Mouse (Mus musculus): ENCODE measurements at regions not wholly inside any gene's neighbourhood (a gene's known extent, or its start where the extent isn't known, plus 50 kb on each side); places are given as distances from the start of the nearest gene placed in this dataset.

DNA sequence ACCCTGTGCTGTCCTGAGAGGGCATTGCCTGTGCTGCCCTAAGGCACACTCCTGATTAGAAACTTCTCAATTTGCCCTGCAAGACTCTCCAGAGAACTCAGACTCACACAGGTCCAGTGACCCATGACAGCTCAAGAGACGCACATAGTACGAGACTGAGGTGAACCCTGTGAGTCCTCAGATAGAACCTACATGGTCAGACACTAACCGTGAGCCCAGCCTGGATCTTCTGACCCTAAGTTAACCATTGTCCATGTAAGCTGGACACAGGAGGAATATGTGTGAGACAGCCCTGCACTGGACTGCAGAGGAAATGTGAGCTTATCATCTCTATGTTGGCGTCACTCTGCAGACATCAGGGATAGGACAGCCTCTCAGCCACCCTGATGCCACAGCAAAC is 91.4 kb upstream of the Selenok start:
- DNase-seq: no peak

DNA sequence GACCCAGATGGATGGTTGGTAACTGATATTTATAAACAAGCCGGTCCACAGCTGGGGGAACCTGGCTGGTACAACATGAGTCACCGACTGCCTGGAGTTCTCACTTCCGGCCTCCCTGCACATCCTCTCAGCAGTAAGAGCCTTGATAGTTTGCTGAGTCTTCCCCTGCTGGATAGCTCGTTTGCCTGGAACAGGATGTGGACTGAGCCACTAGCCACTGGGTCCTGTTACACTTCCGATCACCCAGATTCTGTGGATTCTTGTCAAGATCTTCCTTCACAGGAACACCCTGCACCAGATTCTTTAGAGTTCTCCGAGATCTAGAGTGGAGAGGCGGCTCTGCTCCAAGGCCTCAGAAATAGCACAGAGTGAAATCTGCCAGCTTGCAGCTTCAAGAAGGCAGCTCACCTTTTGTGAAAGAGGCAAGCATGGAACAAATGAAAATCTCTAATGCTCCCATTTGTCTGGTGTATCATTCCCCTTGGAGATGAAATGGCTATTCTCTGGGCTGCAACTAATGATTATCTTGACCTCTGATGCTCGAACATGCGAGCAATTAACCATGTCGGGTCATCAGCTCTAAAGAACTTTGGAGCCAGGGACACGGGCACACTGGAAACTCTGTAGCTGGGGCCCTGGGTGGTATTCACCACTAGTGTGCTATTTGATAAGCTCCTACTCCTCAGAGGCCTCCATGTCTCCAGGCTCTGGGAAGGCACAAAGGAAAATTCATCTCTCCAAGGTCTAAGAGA is 90.3 kb upstream of the Selenok start:
- DNase-seq: no peak

DNA sequence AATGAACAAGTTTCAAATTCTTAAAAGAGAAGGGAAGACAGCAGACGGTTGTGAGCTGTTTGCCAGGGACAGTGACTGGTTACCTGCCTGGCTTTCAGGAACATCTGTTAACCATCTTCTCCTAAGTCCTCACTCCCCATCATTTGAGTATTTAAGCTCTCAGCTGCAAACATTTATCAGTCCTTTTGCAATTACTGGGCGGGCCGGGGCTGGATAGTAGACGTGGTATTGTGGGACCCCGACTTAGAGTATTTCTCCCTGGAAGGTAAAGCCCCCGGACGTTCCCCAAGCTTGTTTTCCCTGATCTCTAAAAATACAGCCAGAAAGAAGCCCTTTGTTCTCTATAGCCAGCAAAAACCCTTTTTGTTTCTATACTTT is 89.7 kb upstream of the Selenok start:
- DNase-seq: no peak

DNA sequence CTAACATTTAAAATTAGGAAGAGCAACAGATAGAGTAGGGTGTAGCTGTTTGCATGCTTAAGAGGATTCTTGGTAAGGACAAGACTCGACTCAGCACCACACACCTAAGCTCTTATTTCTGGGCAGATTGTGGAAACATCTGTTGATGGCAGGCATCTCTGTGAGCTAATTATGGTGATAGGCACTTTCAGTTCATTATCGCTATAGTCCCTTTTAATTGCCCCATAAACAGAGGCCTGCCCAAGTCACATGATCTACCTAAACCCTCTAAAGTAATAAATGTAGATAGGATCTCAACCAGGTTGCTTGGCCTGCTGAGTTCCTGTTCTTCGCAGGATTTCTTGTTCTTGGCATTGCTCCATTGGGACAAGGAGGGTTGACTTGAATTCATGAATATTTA is 88.8 kb upstream of the Selenok start:
- DNase-seq: no peak

DNA sequence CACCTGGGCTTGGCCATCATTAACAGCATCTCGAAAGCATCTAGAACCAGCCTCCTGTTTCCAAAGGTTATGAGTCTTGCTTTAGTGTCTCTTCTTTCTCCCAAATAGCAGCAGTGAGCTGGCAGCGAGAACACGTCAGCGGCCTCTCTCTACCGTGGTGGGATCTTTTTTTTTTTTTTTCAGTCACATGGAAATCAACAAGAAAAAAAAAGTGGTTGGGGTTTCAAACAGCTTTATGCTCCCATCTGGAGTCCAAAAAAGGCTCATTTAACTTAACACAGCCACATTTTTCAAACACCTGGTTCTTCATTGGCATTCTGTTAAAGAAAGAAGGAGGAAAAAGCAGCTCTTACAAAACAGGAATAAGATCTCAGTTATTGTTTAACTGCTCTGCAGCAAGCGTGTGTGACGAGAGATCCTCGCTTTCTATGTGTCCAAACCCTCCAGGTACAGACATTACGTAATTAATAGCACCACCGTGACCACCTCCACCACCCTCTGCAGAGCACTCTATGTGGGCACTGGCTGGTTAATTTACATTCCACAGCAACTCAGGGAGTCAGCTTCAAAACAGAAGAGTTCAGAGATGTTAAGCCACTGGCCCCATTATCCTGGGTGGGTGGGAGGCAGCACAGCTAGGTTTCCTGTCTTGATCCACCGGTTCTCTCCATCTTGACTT is 85.3 kb upstream of the Selenok start:
- DNase-seq: no peak

DNA sequence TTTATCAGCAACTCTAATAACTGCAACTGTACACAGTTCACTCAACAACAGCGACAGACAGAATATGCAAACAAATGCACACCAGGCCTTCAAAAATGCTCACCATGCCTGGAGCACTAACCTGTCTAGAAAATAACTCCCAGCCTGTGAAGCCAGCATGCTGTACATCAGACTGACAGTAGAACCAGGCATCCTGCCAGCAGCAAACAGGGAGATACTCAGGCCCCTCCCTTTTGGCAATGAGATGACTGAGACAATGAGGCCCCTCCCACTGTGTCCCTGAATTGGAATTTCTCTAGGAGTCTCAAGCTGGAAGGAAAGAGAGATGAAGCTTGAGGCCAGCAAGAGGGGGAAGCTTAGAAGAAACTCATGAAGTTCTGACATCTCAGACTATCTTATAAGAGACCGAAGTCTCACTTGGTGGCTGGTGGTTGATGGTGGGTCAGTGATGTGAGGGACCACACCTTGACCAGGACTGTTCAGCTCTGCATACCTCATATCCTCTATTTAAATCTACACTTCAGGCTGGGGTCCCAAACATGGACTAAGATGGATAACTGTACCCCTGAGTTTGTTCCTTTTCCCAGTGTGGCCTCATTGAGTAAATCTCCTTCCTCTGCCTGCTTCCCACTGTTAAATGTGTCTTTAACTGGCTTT is 72.6 kb upstream of the Selenok start:
- DNase-seq: peak; percentile 35

DNA sequence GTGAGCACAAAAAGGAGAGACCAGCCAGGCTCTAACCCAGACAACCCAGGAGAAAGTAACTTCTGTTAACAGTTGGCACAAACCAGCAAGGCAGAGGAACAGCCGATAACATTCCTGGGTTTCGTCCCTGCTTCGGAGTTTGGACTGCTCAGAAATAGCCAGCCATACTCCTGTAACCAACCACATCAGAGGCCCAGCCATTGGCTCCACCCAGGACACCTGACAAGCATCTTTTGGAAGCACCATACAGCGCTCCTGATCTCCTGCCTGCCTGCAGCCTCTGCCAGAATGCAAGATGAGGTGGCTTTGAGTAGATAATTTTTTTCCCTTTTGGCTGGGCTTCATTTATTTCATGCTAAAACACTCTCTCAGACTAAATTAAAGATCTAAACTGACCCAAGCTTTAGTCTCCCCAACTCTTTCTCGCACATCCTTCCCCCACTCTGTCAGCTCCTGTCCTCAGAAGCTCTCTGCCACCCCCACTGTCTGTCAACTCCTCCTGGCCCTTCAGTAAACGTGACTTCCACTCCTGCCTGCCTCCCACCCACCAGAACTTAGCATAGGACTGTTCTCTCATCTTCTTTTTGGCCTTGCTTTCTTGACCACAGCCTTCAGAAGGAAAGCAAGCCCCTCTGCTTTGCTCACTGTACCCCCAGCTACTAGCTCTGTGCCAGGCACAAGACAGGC is 72.0 kb upstream of the Selenok start:
- DNase-seq: no peak

DNA sequence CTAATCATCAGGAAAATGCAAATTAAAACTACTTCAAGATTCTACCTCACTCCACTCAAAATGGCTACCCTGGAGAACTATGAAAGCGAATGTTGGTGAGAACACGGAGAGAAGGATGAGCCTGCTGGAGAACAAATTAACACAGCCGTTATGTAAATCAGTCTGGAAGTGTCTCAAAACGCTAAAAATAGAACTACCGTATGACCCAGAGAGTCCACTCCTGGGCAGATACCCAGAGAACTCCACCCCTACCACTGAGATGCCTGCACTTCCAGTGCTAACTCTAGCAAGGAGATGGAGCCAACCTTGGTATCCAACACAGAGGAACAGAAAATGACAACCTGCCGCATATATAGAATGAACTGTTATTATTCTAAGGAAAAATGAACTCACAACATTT is 67.2 kb upstream of the Selenok start:
- no peak for DNase-seq

DNA sequence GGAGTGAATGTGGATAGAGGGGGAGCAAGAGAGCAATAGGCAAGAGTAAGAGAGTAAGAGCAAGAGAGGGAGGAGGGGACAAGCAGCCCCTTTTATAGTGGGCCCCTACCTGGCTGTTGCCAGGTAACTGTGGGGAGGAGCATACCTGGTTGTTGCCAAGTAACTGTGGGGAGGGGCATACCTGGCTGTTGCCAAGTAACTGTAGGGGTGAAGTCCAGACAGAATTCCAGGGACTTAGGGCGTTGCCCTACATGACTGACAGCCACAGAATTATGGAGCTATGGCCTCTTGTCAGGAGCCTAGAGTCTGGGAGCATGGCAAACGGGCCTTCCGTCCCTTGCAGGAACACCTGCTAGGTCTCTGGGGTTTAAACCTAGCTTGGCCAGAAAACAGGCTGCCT is 64.5 kb upstream of the Selenok start:
- DNase-seq: no peak

DNA sequence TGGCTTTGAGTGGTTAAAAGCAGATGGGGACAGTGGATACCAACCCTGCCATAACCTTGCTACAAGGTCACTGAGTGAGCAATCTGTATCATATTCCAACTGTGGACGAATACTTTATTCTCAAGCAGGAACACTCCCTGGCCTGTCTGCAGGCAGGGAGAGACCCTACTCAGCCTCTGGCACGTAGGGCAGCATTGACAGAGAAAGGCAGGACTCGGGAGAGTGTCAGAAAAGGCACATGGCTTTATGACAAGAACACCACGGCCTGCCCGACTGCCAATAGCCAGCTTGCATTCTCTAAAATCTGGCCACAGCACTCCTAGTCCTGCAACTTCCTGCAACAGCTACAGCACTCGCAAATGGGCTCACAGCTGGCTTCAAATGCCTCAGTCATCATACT is 63.3 kb upstream of the Selenok start:
- no peak for DNase-seq

DNA sequence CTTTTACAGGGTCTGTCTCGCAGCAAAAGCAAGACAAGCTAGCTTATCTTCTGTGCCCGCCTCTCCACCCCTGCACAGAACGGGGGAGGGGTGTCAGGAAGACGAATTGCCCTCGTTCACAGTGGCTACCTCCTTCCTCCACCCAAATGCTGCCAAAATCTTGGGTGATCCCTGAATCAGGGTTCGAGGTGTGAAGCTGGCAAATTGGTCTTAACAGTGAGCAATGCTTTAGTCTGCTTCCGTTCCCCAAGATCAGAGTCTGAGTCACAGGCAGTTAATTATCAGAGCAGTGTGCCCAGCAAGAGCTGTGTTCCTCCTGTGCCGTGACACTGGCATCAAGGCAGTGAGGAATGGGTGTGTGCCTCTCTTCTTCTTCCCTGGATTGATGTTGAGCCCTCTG is 58.4 kb upstream of the Selenok start:
- no peak for DNase-seq

Data from gastrocnemius, postnatal 10 days (tissue).